Mouse (Mus musculus) forebrain, postnatal 0 days (tissue): Measurements from ENCODE around the gene Creld2. TPM values are rescaled to one million over a fixed set of nuclear protein-coding genes. Genes with fewer than 3 reads are reported as not detected.

Experiments
- ATAC-seq: fragments of 200-750 bp; cut with Nextera tagmentation; 2 replicates; pipeline ENCODE4 v1.8.0; 2017; ENCODE audit warnings: mild to moderate bottlenecking, moderate library complexity
- DNase-seq: peaks from one replicate; pipeline ENCODE4 v3.0.0-alpha.2; 2015
- H3K27ac ChIP-seq: fragments of 300-500 bp; sonication (generic); 2 replicates; pipeline ENCODE4 v1.5.1; 2014; ENCODE audit warnings: low read depth, mild to moderate bottlenecking, antibody characterized with exemption, low read length, moderate library complexity, mixed read lengths
- H3K27me3 ChIP-seq: fragments of 300-500 bp; sonication (generic); 2 replicates; pipeline ENCODE4 v1.6.1; 2014; ENCODE audit warnings: mild to moderate bottlenecking, low read length, mixed read lengths; ENCODE audit not compliant: insufficient read depth
- H3K36me3 ChIP-seq: fragments of 300-500 bp; sonication (generic); 2 replicates; pipeline ENCODE4 v1.6.1; 2014; ENCODE audit warnings: mild to moderate bottlenecking, moderate library complexity; ENCODE audit not compliant: insufficient read depth
- H3K4me1 ChIP-seq: fragments of 300-500 bp; sonication (generic); 2 replicates; pipeline ENCODE4 v1.6.1; 2014; ENCODE audit warnings: antibody characterized with exemption; ENCODE audit not compliant: insufficient read depth
- H3K4me2 ChIP-seq: fragments of 300-500 bp; sonication (generic); 2 replicates; pipeline ENCODE4 v1.6.1; 2014; ENCODE audit warnings: low read depth, mild to moderate bottlenecking, moderate library complexity
- H3K4me3 ChIP-seq: fragments of 300-500 bp; sonication (generic); 2 replicates; pipeline ENCODE4 v1.5.1; 2014; ENCODE audit warnings: low read depth, low read length, mixed read lengths
- H3K9ac ChIP-seq: fragments of 300-500 bp; sonication (generic); 2 replicates; pipeline ENCODE4 v1.6.1; 2014; ENCODE audit warnings: mild to moderate bottlenecking
- H3K9me3 ChIP-seq: fragments of 300-500 bp; sonication (generic); 2 replicates; pipeline ENCODE4 v1.6.1; 2016; ENCODE audit warnings: low read length
- CTCF ChIP-seq: sonication (generic); IDR thresholded peaks from 2 replicates; pipeline ENCODE4 v1.5.1; 2016; ENCODE audit warnings: antibody characterized with exemption, control low read depth, low read depth
- WGBS: fragments of 180-500 bp; shearing (Covaris S2); extraction: QIAGEN DNeasy Blood & Tissue Kit; methylation state at CpG from one replicate; pipeline ENCODE4 v1.1.7; 2014; 5-methylcytosine and 5-hydroxymethylcytosine counted together
- polyA plus RNA-seq: library from polyadenylated mRNA; unstranded; fragments of >200 nt; fragmentation: Nextera tagmentation; extraction: Ambion mirVana; gene quantifications from 2 replicates; pipeline ENCODE4 v1.2.1, GENCODE M21; 2015
- total RNA-seq: library from RNA; depleted of rRNA; stranded (reverse); fragments of >200 nt; gene quantifications from 2 replicates; pipeline ENCODE4 v1.2.3, GENCODE M21; 2014

Creld2 gene
- total and polyA plus RNA-seq, 2 experiments from 2014 or later, result 31.6 to 40.2 TPM

DNA sequence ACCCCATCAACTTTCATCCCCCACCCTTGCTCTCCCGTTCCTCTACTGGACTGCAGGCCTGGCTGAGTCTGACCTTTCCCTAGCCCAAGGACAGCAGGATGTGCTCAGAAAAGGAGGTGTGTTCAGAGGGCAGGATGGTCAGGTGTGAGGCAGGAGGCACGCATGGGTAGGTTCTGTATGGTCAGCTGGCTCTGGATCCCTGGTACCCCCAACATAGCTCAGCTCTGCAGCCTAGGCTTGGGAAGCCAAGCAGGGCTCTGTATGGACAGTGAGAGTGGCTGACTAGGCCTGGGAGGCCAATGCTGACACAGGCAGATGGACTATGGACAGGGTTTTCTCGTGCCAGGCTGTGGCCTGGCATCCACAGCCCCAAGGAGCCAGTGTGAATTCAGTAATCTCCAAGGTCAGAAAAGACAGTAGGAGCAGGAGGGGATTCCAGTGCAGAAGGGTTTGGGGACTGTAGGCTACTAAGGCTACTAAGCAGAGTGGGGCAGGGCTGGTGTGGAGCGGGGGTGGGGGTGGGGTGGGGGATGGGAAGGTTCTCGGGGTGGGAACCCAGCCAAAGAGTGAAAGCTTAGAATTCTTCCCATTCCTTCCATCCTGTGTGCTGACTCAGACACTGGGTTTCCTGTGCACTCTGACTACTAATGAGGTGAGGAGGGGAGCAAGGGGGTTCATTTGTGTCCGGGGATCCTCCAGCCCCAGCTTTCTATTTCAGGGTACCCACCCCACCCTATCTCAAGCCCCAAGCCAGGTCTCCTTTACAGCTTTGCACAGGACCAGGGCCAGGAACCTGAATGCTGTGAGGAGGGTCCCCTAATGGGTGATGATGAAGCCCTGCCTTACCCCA, 34.9 kb downstream of the Creld2 start:
- H3K27ac ChIP-seq, result no peak overlapping the region
- ATAC-seq, result no peak

DNA sequence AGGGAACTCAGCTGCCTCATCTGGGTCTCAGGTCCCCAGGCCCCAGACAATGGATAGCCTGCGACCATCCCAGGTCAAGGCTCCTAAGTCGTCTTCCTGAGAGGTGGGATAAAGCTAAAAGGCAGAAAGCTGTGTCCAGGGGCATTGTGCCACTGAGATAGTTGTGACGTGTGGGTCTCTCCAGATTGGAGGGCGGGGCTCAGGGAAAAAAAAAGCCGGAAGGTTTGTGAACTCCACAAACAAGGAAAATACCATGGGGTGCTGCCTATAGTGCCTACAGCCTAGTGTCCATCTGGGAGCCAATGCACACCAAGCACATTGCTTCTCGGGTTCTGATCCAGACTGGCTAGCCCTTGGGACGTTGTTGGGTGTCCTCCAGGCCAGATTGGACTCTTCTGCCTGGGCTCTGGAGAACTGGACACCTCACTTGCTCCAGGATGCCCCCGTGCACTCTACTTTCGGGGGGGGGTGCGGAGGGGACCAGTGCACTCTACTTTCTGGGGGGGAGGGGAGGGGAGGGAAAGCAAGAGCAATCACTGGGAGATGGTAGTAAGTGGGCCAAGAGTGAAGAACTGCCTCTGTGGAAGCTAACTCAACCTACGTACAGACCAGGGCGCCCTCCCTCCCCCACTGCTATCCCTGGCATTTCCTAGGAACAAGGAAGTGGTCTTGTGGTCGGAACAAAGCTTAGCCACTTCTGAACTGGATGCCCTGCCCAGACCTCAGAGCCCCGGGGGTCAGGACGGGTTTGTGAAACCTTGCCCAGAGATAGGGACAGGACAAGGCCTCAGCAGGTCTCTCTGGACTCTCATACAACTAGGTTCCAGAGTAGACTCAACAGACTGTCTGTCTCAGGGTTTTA, 35.8 kb downstream of the Creld2 start:
- Histone ChIP-seq H3K9ac (no peak overlapping the region), H3K4me3 (no peak overlapping the region), H3K4me1 (no peaks in the 10 kb centered on the region), H3K36me3 (no peaks in the 10 kb centered on the region), H3K9me3 (no peaks in the 10 kb centered on the region), H3K4me2 (no peak overlapping the region), H3K27ac (no peak overlapping the region), H3K27me3 (no peaks in the 10 kb centered on the region)
- ATAC-seq, result no peak
- WGBS, result 75% methylated on average over 15 of the region's 15 CpGs
- TF ChIP-seq CTCF, result no peak
- no peak for DNase-seq

More for the DNA sequence above, 34.9 kb downstream of the Creld2 start:
- no peak overlapping the region for H3K9ac ChIP-seq
- H3K4me2 ChIP-seq, result no peak overlapping the region
- DNase-seq, result no peak
- no peak overlapping the region for H3K4me3 ChIP-seq
- H3K27me3 ChIP-seq, result no peaks in the 10 kb centered on the region
- WGBS, result 39% methylated on average over 6 of the region's 6 CpGs
- H3K9me3 ChIP-seq, result no peaks in the 10 kb centered on the region
- no peaks in the 10 kb centered on the region for H3K4me1 ChIP-seq
- no peak for TF ChIP-seq CTCF
- no peaks in the 10 kb centered on the region for H3K36me3 ChIP-seq

- Histone ChIP-seq H3K36me3 (no peaks in the 10 kb centered on the region), H3K27ac (no peak overlapping the region), H3K27me3 (no peaks in the 10 kb centered on the region), H3K4me2 (no peak overlapping the region), H3K4me1 (no peaks in the 10 kb centered on the region), H3K9me3 (no peaks in the 10 kb centered on the region), H3K4me3 (no peak overlapping the region), H3K9ac (no peak overlapping the region)
- TF ChIP-seq CTCF, result no peak
- WGBS, result 77% methylated on average over 6 of the region's 6 CpGs
- DNase-seq (no peak), ATAC-seq (no peak)
Measured at GRCm38 (mm10) chr15:88855896-88856417, 36.5 kb downstream of the Creld2 start.

GRCm38 (mm10) chr15:88856613-88857012, 37.2 kb downstream of the Creld2 start:
- WGBS, result 86% methylated on average over 5 of the region's 5 CpGs
- no peaks in the 10 kb centered on the region for H3K27me3 ChIP-seq
- no peak for ATAC-seq
- DNase-seq, result no peak
- no peak for TF ChIP-seq CTCF
- H3K27ac ChIP-seq, result no peak overlapping the region
- no peak overlapping the region for H3K9ac ChIP-seq
- H3K4me1 ChIP-seq, result 0 out of 2 replicates have a peak, but pooled peaks cover 3% of the 10 kb centered on the region
- no peaks in the 10 kb centered on the region for H3K9me3 ChIP-seq
- no peaks in the 10 kb centered on the region for H3K36me3 ChIP-seq
- no peak overlapping the region for H3K4me2 ChIP-seq
- no peak overlapping the region for H3K4me3 ChIP-seq

DNA sequence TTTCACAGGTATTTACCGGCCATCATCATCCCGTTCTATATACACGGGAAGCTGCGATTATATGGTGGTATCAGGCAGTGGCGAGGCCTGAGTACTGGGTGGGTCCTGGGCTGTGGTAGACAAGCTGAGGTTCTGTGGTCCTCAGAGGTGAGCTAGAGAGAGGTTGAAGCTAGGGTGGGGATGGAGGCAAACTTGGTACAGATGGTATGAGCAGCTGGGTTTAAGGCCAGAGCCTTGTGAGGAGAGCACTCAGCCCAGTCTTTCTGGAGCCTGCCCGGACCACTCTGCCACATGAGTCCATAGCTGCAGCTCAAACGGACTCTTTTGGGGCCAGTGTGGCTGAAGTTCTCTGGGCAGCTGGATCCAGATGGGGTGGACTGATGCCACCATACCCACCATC, 37.9 kb downstream of the Creld2 start:
- no peaks in the 10 kb centered on the region for H3K36me3 ChIP-seq
- ATAC-seq (no peak), DNase-seq (no peak)
- no peaks in the 10 kb centered on the region for H3K9me3 ChIP-seq
- H3K27me3 ChIP-seq, result no peaks in the 10 kb centered on the region
- WGBS, result 94% methylated on average over 7 of the region's 7 CpGs
- H3K4me1 ChIP-seq, result 0 out of 2 replicates have a peak, but pooled peaks cover 4% of the 10 kb centered on the region
- H3K27ac ChIP-seq, result no peak overlapping the region
- no peak overlapping the region for H3K4me3 ChIP-seq
- H3K9ac ChIP-seq, result no peak overlapping the region
- H3K4me2 ChIP-seq, result no peak overlapping the region
- TF ChIP-seq CTCF, result no peak

- H3K9ac ChIP-seq, result no peak overlapping the region
- no peaks in the 10 kb centered on the region for H3K36me3 ChIP-seq
- TF ChIP-seq CTCF, result no peak
- H3K4me1 ChIP-seq, result 0 out of 2 replicates have a peak, but pooled peaks cover 4% of the 10 kb centered on the region
- no peaks in the 10 kb centered on the region for H3K9me3 ChIP-seq
- ATAC-seq (no peak), DNase-seq (no peak)
- WGBS, result 73% methylated on average over 3 of the region's 3 CpGs
- no peak overlapping the region for H3K27ac ChIP-seq
- no peak overlapping the region for H3K4me3 ChIP-seq
- H3K27me3 ChIP-seq, result no peaks in the 10 kb centered on the region
- no peak overlapping the region for H3K4me2 ChIP-seq
Measured at GRCm38 (mm10) chr15:88858141-88858541, 38.7 kb downstream of the Creld2 start.
